Mouse (Mus musculus): ENCODE measurements around the gene Ocln.

DNA sequence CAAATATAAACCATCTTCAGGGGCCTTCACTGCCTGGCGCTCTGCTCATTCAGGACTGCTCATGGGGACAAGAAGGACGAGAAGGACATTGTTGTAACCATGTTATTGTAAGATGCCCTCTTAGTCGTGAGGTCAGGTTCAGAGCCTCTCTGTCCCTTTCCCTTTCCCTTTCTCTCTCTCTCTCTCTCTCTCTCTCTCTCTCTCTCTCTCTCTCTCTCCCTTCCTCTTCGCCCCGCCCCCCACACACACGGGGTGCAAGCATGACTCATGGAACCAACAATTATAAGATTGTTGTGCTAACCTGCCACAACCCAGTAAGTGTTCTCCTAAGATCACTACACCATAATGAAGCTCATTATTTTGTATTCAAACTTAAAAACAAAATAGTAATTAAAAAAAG lies 29.6 kb upstream of the Ocln start:
- no peak for TF ChIP-seq CTCF (IDR thresholded peaks at IDR 0.05; ENCODE audit: borderline replicate concordance, control insufficient read depth, extremely low read depth, insufficient read depth, low read length, poor library complexity)
- TF ChIP-seq POLR2A (IDR thresholded peaks at IDR 0.05; ENCODE audit: control insufficient read depth, extremely low read depth, insufficient read depth, low read length, poor library complexity): no peak

All from thymus, adult 2 months (tissue).